Mouse (Mus musculus): Measurements from ENCODE around the gene Hivep3. TPM values are rescaled to one million over a fixed set of nuclear protein-coding genes. Genes with fewer than 3 reads are reported as not detected.

Hivep3 gene
- polyA plus RNA-seq, 1 experiment, result 1.7 TPM

GRCm38 (mm10) chr4:120074061-120074460 is 340.5 kb downstream of the Hivep3 start:
- H3K27ac ChIP-seq (ENCODE audit: control insufficient read depth, insufficient read depth, low read depth, low read length), result no peak overlapping the region
- no peak overlapping the region for H3K4me3 ChIP-seq (ENCODE audit: control insufficient read depth, low read depth, low read length)
- H3K4me1 ChIP-seq (ENCODE audit: control insufficient read depth, insufficient read depth, low read length), result no peaks in the 10 kb centered on the region
- no peak for TF ChIP-seq CTCF (IDR thresholded peaks at IDR 0.05; ENCODE audit: control insufficient read depth, insufficient read depth, insufficient replicate concordance, low read depth, low read length)
- TF ChIP-seq POLR2A (IDR thresholded peaks at IDR 0.05; ENCODE audit: control insufficient read depth, low read depth, low read length), result no peak
- no peaks in the 10 kb centered on the region for H3K27me3 ChIP-seq (ENCODE audit: control insufficient read depth, insufficient read depth, low read length)
- no peaks in the 10 kb centered on the region for H3K36me3 ChIP-seq (ENCODE audit: control insufficient read depth, insufficient read depth, low read length)

- Histone ChIP-seq H3K36me3 (ENCODE audit: control insufficient read depth, insufficient read depth, low read length) (no peaks in the 10 kb centered on the region), H3K27ac (ENCODE audit: control insufficient read depth, insufficient read depth, low read depth, low read length) (no peak overlapping the region), H3K4me1 (ENCODE audit: control insufficient read depth, insufficient read depth, low read length) (no peaks in the 10 kb centered on the region), H3K27me3 (ENCODE audit: control insufficient read depth, insufficient read depth, low read length) (no peaks in the 10 kb centered on the region), H3K4me3 (ENCODE audit: control insufficient read depth, low read depth, low read length) (no peak overlapping the region)
- TF ChIP-seq CTCF (IDR thresholded peaks at IDR 0.05; ENCODE audit: control insufficient read depth, insufficient read depth, insufficient replicate concordance, low read depth, low read length) (no peak), POLR2A (IDR thresholded peaks at IDR 0.05; ENCODE audit: control insufficient read depth, low read depth, low read length) (no peak)
Observed at GRCm38 (mm10) chr4:120077322-120077721, 343.7 kb downstream of the Hivep3 start.

- Histone ChIP-seq H3K27me3 (ENCODE audit: control insufficient read depth, insufficient read depth, low read length) (no peaks in the 10 kb centered on the region), H3K36me3 (ENCODE audit: control insufficient read depth, insufficient read depth, low read length) (no peaks in the 10 kb centered on the region), H3K4me3 (ENCODE audit: control insufficient read depth, low read depth, low read length) (no peak overlapping the region), H3K27ac (ENCODE audit: control insufficient read depth, insufficient read depth, low read depth, low read length) (no peak overlapping the region), H3K4me1 (ENCODE audit: control insufficient read depth, insufficient read depth, low read length) (no peaks in the 10 kb centered on the region)
- TF ChIP-seq CTCF (IDR thresholded peaks at IDR 0.05; ENCODE audit: control insufficient read depth, insufficient read depth, insufficient replicate concordance, low read depth, low read length) (no peak), POLR2A (IDR thresholded peaks at IDR 0.05; ENCODE audit: control insufficient read depth, low read depth, low read length) (no peak)
Observed at GRCm38 (mm10) chr4:120082527-120082926, 348.9 kb downstream of the Hivep3 start.

DNA sequence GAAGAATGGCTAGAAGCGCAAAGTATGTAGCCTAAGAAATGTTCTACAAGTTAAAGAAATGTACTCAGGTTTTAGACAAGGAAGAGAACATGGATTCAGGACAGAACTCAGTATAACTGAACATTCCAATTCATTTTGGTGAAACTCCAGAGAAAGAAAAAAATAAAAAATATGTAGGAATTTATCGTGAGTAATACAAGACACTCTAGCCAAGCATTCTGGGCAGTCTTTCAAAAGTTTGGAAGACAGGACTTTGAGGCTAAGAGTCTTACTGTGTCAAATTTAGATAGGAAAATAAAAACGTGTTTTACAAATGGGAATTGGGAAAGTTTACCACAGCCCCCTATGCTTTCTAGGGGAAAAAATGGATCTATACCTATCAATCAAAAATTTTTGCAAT is 350.1 kb downstream of the Hivep3 start:
- no peaks in the 10 kb centered on the region for H3K36me3 ChIP-seq (ENCODE audit: control insufficient read depth, insufficient read depth, low read length)
- no peak overlapping the region for H3K4me3 ChIP-seq (ENCODE audit: control insufficient read depth, low read depth, low read length)
- H3K27ac ChIP-seq (ENCODE audit: control insufficient read depth, insufficient read depth, low read depth, low read length), result no peak overlapping the region
- TF ChIP-seq POLR2A (IDR thresholded peaks at IDR 0.05; ENCODE audit: control insufficient read depth, low read depth, low read length), result no peak
- H3K27me3 ChIP-seq (ENCODE audit: control insufficient read depth, insufficient read depth, low read length), result no peaks in the 10 kb centered on the region
- H3K4me1 ChIP-seq (ENCODE audit: control insufficient read depth, insufficient read depth, low read length), result no peaks in the 10 kb centered on the region

DNA sequence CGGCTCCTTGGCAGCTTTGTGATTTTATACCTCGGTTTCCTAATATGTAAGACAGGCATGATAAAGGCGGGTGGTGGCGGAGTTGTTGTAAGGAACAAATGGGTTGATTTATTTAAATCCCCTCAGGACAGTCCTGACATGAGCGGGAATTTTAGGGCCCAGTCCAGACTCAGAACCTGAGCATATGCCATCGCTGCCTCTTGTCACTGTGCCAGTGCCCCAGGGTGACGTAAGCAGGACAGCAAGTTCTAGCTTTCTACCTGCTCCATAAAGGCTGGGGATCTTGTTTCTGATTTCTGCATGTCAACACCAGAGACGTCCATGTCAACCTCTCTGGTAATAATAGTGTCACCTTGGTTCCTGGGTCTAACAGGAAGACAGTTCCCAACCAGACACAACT is 356.0 kb downstream of the Hivep3 start:
- Histone ChIP-seq H3K4me3 (ENCODE audit: control insufficient read depth, low read depth, low read length) (no peak overlapping the region), H3K27me3 (ENCODE audit: control insufficient read depth, insufficient read depth, low read length) (no peaks in the 10 kb centered on the region), H3K36me3 (ENCODE audit: control insufficient read depth, insufficient read depth, low read length) (no peaks in the 10 kb centered on the region), H3K4me1 (ENCODE audit: control insufficient read depth, insufficient read depth, low read length) (no peaks in the 10 kb centered on the region), H3K27ac (ENCODE audit: control insufficient read depth, insufficient read depth, low read depth, low read length) (no peak overlapping the region)
- no peak for TF ChIP-seq CTCF (IDR thresholded peaks at IDR 0.05; ENCODE audit: control insufficient read depth, insufficient read depth, insufficient replicate concordance, low read depth, low read length)
- TF ChIP-seq POLR2A (IDR thresholded peaks at IDR 0.05; ENCODE audit: control insufficient read depth, low read depth, low read length), result no peak

GRCm38 (mm10) chr4:120091997-120092783 is 358.6 kb downstream of the Hivep3 start:
- H3K27ac ChIP-seq (ENCODE audit: control insufficient read depth, insufficient read depth, low read depth, low read length), result no peak overlapping the region
- H3K4me1 ChIP-seq (ENCODE audit: control insufficient read depth, insufficient read depth, low read length), result no peaks in the 10 kb centered on the region
- H3K27me3 ChIP-seq (ENCODE audit: control insufficient read depth, insufficient read depth, low read length), result no peaks in the 10 kb centered on the region
- H3K4me3 ChIP-seq (ENCODE audit: control insufficient read depth, low read depth, low read length), result no peak overlapping the region
- no peaks in the 10 kb centered on the region for H3K36me3 ChIP-seq (ENCODE audit: control insufficient read depth, insufficient read depth, low read length)
- TF ChIP-seq POLR2A (IDR thresholded peaks at IDR 0.05; ENCODE audit: control insufficient read depth, low read depth, low read length), result no peak
- TF ChIP-seq CTCF (IDR thresholded peaks at IDR 0.05; ENCODE audit: control insufficient read depth, insufficient read depth, insufficient replicate concordance, low read depth, low read length), result no peak

DNA sequence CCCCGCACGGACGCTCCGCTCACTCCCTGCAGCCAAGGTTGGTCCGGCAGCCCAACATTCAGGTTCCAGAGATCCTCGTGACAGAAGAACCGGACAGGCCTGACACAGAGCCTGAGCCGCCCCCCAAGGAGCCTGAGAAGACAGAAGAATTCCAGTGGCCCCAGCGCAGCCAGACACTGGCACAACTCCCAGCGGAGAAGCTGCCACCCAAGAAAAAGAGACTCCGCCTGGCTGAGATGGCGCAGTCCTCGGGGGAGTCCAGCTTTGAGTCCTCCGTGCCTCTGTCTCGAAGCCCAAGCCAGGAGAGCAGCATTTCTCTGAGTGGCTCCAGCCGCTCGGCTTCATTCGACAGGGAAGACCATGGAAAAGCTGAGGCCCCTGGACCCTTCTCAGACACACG is 363.4 kb downstream of the Hivep3 start:
- no peaks in the 10 kb centered on the region for H3K27me3 ChIP-seq (ENCODE audit: control insufficient read depth, insufficient read depth, low read length)
- TF ChIP-seq POLR2A (IDR thresholded peaks at IDR 0.05; ENCODE audit: control insufficient read depth, low read depth, low read length) (no peak), CTCF (IDR thresholded peaks at IDR 0.05; ENCODE audit: control insufficient read depth, insufficient read depth, insufficient replicate concordance, low read depth, low read length) (no peak)
- no peaks in the 10 kb centered on the region for H3K36me3 ChIP-seq (ENCODE audit: control insufficient read depth, insufficient read depth, low read length)
- no peak overlapping the region for H3K4me3 ChIP-seq (ENCODE audit: control insufficient read depth, low read depth, low read length)
- H3K4me1 ChIP-seq (ENCODE audit: control insufficient read depth, insufficient read depth, low read length), result no peaks in the 10 kb centered on the region
- no peak overlapping the region for H3K27ac ChIP-seq (ENCODE audit: control insufficient read depth, insufficient read depth, low read depth, low read length)
